Mouse (Mus musculus) adrenal gland, postnatal 14 days (tissue): ENCODE results near the gene Mettl27. TPM values are rescaled to one million over a fixed set of nuclear protein-coding genes. Genes with fewer than 3 reads are reported as not detected.

ENCODE experiments used
- DNase-seq: peaks from one replicate; pipeline ENCODE4 v3.0.0; 2021; ENCODE audit warnings: mixed read lengths
- long read RNA-seq, 2 experiments: library from polyadenylated mRNA; stranded (forward); transcript quantifications; one replicate each; pipeline ENCODE4 v2.0.0; 2021
- total RNA-seq: library from RNA; stranded (reverse); gene quantifications from 2 replicates; pipeline ENCODE4 v1.2.3, GENCODE M21; 2021

The Mettl27 gene
- total RNA-seq = 24.5 and 28.5 TPM in 2 replicates
- long read RNA-seq, experiment 1, transcript Mettl27-201 (6 exons, 2,808 nt) = major isoform, 6 of 39 reads
- long read RNA-seq, experiment 1, partial matches to known transcripts = 12 of 39 reads
- long read RNA-seq, experiment 1, other reads (novel, unspliced or antisense) = 17 of 39 reads
- long read RNA-seq, experiment 2, transcript Mettl27-201 (6 exons, 2,808 nt) = major isoform, 5 of 15 reads
- long read RNA-seq, experiment 2, partial matches to known transcripts = 2 of 15 reads
- long read RNA-seq, experiment 2, other reads (novel, unspliced or antisense) = 6 of 15 reads

GRCm38 (mm10) chr5:134932179-134932902, at the start of gene Mettl27:
TSS of gene Mettl27 (plus strand) at chr5:134932368.
- DNase-seq = peak; percentile 93

DNA sequence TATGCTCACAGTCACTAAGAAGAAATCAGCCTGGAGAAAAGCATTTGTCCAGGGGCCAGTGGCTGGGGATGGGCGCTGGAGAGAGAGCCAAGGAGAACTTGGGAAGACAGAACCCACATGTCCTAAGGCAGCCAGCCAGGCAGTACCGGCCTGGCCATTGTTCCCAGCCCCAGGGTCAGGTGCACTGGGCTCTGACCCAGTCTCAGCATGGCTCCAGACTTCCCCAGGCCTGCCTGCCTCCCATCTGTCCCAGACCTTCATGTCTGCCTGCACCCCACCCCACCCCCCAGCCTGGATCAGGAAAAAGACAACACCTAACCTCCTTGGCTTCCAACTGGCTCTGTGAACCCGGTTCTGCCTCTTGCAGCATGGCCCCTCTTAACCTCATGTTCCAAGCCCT, 49.1 kb upstream of the Mettl27 start:
- DNase-seq = no peak

- DNase-seq = peak; percentile 68
Measured at GRCm38 (mm10) chr5:134887447-134888335, 44.5 kb upstream of the Mettl27 start.

DNA sequence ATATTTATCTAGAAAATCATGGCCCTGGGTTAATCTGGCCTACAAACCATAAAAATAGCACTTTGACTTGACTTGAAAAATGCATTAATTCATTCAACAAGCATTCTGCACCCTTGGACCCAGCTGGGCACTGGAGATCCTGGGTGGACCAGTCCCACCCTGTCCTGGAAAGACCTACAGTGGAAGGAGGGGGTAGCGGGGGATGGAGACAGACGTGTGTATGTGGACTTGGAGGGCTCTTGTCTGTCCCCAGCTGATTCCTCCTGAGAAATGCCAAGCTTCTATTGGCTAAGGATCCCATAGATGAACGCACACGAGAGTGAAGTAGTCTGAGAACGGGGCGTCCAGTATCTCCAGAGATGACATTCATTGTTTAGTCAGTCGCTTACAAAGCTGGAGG, 43.7 kb upstream of the Mettl27 start:
- DNase-seq = no peak

DNA sequence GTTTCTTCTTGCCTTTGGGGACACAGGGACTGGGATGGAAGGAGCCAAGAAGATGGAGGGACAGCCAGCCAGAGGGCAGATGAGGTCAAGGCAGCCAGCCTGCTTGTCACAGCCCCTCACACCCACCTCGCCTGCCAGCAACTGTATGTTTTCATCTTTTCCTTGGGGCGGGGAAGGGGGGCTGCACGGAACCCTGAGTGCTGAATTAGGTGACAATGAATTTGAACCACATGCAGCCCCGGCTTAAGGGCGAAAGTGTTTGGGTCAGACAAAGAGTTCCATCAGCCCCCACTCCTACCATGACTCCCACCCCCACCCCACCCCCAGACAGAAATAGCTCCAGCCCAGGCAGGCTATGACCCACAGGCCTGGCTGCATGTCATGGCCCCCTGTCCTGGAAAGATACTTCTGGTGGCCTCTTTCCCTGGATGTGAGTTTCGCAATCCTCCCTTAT, 41.5 kb upstream of the Mettl27 start:
- DNase-seq = peak; percentile 42

- no peak for DNase-seq
Measured at GRCm38 (mm10) chr5:134891552-134891951, 40.6 kb upstream of the Mettl27 start.

DNA sequence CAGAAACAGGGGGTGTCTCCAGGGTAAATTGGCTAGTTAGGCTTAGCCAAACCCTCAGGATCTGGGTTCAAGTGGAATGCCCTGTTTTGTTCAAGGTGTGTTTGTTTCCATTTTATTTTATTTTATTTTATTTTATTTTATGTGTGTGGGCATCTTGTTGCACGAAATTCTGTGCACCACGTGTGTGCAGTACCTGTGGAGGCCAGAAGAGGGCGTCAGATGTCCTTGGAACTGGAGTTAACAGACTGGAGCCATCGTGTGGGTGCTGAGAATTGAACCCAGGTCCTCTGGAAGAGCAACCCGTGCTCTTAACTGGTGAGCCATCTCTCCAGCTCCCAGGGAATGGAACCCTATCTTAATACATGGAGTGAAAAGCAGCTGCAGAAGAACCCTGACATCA, 39.5 kb upstream of the Mettl27 start:
- no peak for DNase-seq

GRCm38 (mm10) chr5:134895291-134895690, 36.9 kb upstream of the Mettl27 start:
- no peak for DNase-seq

GRCm38 (mm10) chr5:134896965-134897364, 35.2 kb upstream of the Mettl27 start:
- no peak for DNase-seq

- no peak for DNase-seq
Measured at GRCm38 (mm10) chr5:134897596-134897995, 34.6 kb upstream of the Mettl27 start.

- peak; percentile 73 for DNase-seq
Measured at GRCm38 (mm10) chr5:134901012-134901643, 31.0 kb upstream of the Mettl27 start.

DNA sequence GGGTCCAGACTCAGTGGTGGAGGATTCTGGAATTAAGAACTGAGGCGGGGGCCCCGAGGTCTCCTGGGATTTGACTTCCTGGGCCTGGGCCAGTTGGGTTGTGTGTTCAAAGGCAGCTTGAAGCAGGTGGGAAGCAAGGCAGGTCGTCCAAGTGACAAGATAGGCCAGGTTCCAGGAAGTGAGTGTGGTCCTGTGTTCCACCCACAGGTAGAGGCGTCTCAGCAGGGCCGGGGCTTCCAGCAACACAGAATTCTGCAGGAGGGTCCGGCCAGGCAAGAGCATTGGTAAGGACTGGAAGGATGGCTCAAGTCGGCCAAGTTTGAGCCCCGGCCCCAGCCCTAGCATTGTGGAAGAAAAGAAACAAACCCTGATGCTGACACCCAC, 30.5 kb upstream of the Mettl27 start:
- DNase-seq = no peak

DNA sequence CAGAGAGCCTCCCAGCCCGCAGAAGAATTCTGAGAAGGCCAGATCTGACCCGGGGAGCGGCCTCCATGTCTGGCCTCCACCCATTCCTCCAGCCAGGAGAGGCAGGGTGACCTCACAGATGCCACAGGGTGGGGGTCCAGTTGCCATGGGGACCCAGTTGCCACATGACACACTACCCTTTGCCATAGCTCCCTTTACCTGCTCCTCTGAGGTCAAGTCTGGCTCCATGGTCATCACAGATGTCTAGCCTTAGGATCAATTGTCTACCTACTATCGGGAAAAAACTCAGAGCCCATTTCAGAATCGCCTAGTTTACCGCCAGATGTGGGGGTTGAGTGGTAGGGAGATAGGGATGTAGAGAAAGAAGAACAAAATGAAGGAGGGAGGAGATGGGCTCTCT, 25.5 kb upstream of the Mettl27 start, which contains the start of gene Tmem270:
Tmem270 (minus strand) TSS at position 101 of the 400 bp plus-strand sequence.
- DNase-seq = no peak

GRCm38 (mm10) chr5:134907135-134907534, 25.0 kb upstream of the Mettl27 start:
- DNase-seq = peak; percentile 96

DNA sequence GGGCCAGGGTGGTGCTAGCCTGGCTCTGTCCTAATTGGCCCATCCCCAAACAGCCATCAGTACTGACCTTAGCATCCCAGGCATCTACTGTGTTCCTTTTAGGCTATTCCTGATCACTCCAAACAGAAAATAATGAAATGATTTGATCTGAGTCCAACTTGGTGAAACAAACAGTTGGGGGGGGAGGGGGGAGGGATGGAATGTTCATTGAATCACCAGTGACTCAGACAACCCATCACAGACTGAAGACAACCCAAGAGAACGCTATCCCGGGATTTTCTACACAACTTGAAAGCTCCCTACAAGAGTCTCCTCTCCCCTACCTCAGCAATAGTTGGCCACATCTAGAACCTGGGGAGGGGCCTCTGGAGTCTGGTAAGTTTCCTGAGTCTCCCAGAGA, 20.3 kb upstream of the Mettl27 start:
- DNase-seq = no peak

DNA sequence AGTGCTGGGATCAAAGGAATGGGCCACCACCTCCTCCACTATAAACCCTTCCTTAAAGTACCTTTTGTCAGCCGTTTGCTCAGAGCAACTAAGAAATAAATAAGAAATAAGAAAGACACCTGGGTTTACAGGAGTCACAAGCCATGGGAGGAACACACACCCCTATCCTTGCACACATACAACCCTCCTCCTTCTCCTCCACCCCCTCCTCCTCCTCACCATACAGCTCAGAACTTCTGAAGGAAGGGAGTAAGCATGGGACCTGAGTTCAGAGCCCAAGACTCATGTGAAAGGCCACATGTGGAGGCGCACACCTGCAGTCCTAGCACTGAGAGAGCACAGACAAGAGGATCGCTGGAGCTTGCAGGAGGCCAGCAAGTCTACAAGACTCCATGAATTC, 18.8 kb upstream of the Mettl27 start:
- no peak for DNase-seq

GRCm38 (mm10) chr5:134913753-134914152, 18.4 kb upstream of the Mettl27 start:
- no peak for DNase-seq

- no peak for DNase-seq
Measured at GRCm38 (mm10) chr5:134914510-134914909, 17.7 kb upstream of the Mettl27 start.

- DNase-seq = no peak
Measured at GRCm38 (mm10) chr5:134915311-134915710, 16.9 kb upstream of the Mettl27 start, which contains the start of gene Cldn13. TSS of gene Cldn13 (minus strand) at chr5:134915526.

GRCm38 (mm10) chr5:134918071-134918832, 13.9 kb upstream of the Mettl27 start:
- peak; percentile 87 for DNase-seq

GRCm38 (mm10) chr5:134919097-134919496, 13.1 kb upstream of the Mettl27 start:
- DNase-seq = peak; percentile 39
